Mouse (Mus musculus) cerebellum, postnatal 4 days (tissue): ENCODE measurements at regions not wholly inside any gene's neighbourhood (a gene's known extent, or its start where the extent isn't known, plus 50 kb on each side); places are given as distances from the start of the nearest gene placed in this dataset.
"Not testable (repeated sequence)": the region's sequence is repeated elsewhere in the genome, so short reads cannot be mapped to it uniquely, and the experiment has no call there.

Experiments used
- DNase-seq, 2 experiments: peaks; one replicate each; pipeline ENCODE4 v3.0.0; 2022; ENCODE audit warnings: low spot score in 2 of 2, mixed read lengths in 1 of 2

- DNase-seq = no peak
These were observed 159.1 kb upstream of the Gm10306 start for GRCm38 (mm10) chr4:94397284-94397683.

GRCm38 (mm10) chr4:94406922-94407321 is 149.4 kb upstream of the Gm10306 start:
- no peak for DNase-seq

GRCm38 (mm10) chr4:94407503-94407902 is 148.8 kb upstream of the Gm10306 start:
- no peak for DNase-seq

- no peak for DNase-seq
These were observed 143.7 kb upstream of the Gm10306 start for GRCm38 (mm10) chr4:94412661-94413060.

GRCm38 (mm10) chr4:94425525-94425924 is 130.8 kb upstream of the Gm10306 start:
- DNase-seq = not testable (repeated sequence)

GRCm38 (mm10) chr4:94427581-94427980 is 128.8 kb upstream of the Gm10306 start:
- DNase-seq = no peak

GRCm38 (mm10) chr4:94432005-94432404 is 124.3 kb upstream of the Gm10306 start:
- DNase-seq = no peak

- DNase-seq = no peak
These were observed 118.5 kb upstream of the Gm10306 start for GRCm38 (mm10) chr4:94437717-94438435.

GRCm38 (mm10) chr4:94439159-94439836 is 117.0 kb upstream of the Gm10306 start:
- DNase-seq = peak in 1 of 2 experiments; percentile 4

- DNase-seq = no peak
These were observed 109.7 kb upstream of the Gm10306 start for GRCm38 (mm10) chr4:94446604-94447003.
